Mouse (Mus musculus) forebrain, embryonic 11.5 days (tissue): ENCODE data around the gene Actc1. TPM values are rescaled to one million over a fixed set of nuclear protein-coding genes. Genes with fewer than 3 reads are reported as not detected.

Experiments
- ATAC-seq: fragments of 200-750 bp; cut with Nextera tagmentation; replicated peaks from 2 replicates; pipeline ENCODE4 v1.8.0; 2017; ENCODE audit warnings: moderate TSS enrichment; ENCODE audit not compliant: low FRiP score
- DNase-seq: peaks from one replicate; pipeline ENCODE4 v3.0.0-alpha.2; 2017; ENCODE audit warnings: low spot score
- H3K27ac ChIP-seq: fragments of 300-500 bp; sonication (generic); 2 replicates; pipeline ENCODE4 v1.5.1; 2014; ENCODE audit warnings: low read depth, low read length
- H3K27me3 ChIP-seq: fragments of 300-500 bp; sonication (generic); 2 replicates; pipeline ENCODE4 v1.6.1; 2014; ENCODE audit warnings: mild to moderate bottlenecking, low read length, mixed read lengths; ENCODE audit not compliant: control insufficient read depth, insufficient read depth
- H3K36me3 ChIP-seq: fragments of 300-500 bp; sonication (generic); 2 replicates; pipeline ENCODE4 v1.6.1; 2014; ENCODE audit warnings: mild to moderate bottlenecking, low read length, moderate library complexity, mixed read lengths; ENCODE audit not compliant: control insufficient read depth, insufficient read depth
- H3K4me1 ChIP-seq: fragments of 300-500 bp; sonication (generic); replicated peaks from 2 replicates; pipeline ENCODE4 v1.6.1; 2014; ENCODE audit warnings: low read length, mixed read lengths; ENCODE audit not compliant: control insufficient read depth, insufficient read depth
- H3K4me2 ChIP-seq: fragments of 300-500 bp; sonication (generic); 2 replicates; pipeline ENCODE4 v1.6.1; 2014; ENCODE audit warnings: low read depth, mild to moderate bottlenecking, low read length, moderate library complexity, mixed read lengths; ENCODE audit not compliant: severe bottlenecking
- H3K4me3 ChIP-seq: fragments of 300-500 bp; sonication (generic); 2 replicates; pipeline ENCODE4 v1.5.1; 2014; ENCODE audit warnings: low read depth, low read length
- H3K9ac ChIP-seq: fragments of 300-500 bp; sonication (generic); 2 replicates; pipeline ENCODE4 v1.6.1; 2014; ENCODE audit warnings: low read length
- H3K9me3 ChIP-seq: fragments of 300-500 bp; sonication (generic); 2 replicates; pipeline ENCODE4 v1.6.1; 2016; ENCODE audit warnings: low read length, mixed read lengths; ENCODE audit not compliant: control insufficient read depth
- WGBS: fragments of 180-500 bp; shearing (Covaris S2); extraction: QIAGEN DNeasy Blood & Tissue Kit; methylation state at CpG from one replicate; pipeline ENCODE4 v1.1.7; 2014; 5-methylcytosine and 5-hydroxymethylcytosine counted together
- polyA plus RNA-seq: library from polyadenylated mRNA; unstranded; fragments of >200 nt; fragmentation: Nextera tagmentation; extraction: Ambion mirVana; gene quantifications from 2 replicates; pipeline ENCODE4 v1.2.1, GENCODE M21; 2014

Gene Actc1
- 0.71 and 0.84 TPM in 2 replicates for polyA plus RNA-seq

DNA sequence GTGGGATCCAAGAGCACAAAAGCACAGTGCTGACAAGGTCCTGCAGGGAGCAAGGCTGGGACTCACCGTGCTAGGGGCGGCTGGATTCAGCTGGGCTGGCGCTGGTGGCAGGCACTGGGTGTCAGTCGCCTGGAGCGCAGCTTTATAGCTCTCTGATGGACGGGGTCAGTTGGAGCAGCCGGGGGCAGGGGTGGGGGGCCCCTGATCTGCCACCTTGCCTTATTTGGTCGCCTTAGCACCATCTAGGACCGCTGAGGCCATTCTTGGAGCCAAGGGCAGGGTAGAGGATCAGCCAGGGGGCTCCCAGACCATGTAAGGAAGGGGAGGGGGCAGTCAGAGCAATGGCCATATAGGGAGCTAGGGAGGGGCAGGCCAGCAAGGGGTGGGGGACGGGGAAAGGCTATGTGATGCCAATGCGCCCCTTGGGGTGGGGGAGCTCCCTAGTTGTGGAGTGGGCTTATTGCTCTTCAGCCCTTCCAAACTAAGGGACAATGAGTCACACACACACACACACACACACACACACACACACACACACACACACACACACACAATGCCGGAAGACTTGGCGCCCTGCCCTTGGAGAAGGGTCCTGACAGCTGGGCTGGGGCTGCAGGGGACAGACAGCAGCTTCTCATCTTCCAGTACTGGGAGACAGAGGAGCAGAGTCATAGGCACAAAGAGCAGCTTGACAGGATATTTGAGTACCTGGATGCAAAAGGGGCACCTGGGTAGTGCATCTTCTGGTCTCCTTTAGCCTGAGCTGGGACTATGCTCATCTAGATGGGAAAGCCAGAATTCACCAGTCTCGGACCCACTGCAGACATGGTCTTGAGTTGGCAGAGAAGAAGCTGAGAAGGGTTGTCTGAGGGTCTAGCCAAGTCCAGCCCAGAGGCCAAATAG, at the start of gene Actc1:
TSS of gene Actc1 (minus strand) at position 853 of the 903 bp plus-strand sequence.
- H3K9me3 ChIP-seq = no peaks in the 10 kb centered on the region
- no peaks in the 10 kb centered on the region for H3K36me3 ChIP-seq
- no peak within 1 kb of the TSS for H3K4me3 ChIP-seq
- ATAC-seq = 0 out of 2 replicates have a peak, but pooled peaks have one; percentile 46
- no peaks in the 10 kb centered on the region for H3K4me1 ChIP-seq
- 62% methylated on average over 14 of the region's 14 CpGs for WGBS
- H3K27me3 ChIP-seq = no peaks in the 10 kb centered on the region
- H3K27ac ChIP-seq = no peak within 1 kb of the TSS
- DNase-seq = no peak
- H3K4me2 ChIP-seq = no peak within 1 kb of the TSS
- no peak within 1 kb of the TSS for H3K9ac ChIP-seq

DNA sequence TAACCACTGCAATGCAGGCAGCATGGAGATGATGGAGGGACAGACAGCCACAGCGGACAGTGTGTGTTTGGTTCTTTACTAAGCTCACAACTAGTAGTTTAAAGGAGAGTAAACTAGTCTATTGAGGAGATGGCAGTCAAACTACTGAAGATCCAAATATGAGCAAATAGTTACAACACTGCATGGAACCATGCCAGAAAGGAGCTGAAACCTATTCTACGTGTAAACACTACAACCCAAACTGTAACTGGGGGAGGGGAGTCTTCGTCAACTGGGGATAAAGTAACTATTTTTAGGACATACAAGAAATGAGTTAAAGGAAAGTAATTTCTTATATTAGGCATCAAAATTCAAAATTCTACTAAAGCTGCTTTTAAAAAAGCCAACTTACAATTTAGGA, 49.1 kb upstream of the Actc1 start:
- ATAC-seq (no peak), DNase-seq (no peak)
- H3K9me3 ChIP-seq = no peaks in the 10 kb centered on the region
- no peak overlapping the region for H3K27ac ChIP-seq
- H3K36me3 ChIP-seq = peaks cover 6% of the 10 kb centered on the region; the same call in 1 of the 2 replicates
- no peaks in the 10 kb centered on the region for H3K4me1 ChIP-seq
- no peak overlapping the region for H3K9ac ChIP-seq
- H3K27me3 ChIP-seq = no peaks in the 10 kb centered on the region
- 93% methylated on average over 3 of the region's 3 CpGs for WGBS
- H3K4me3 ChIP-seq = no peak overlapping the region
- H3K4me2 ChIP-seq = no peak overlapping the region

GRCm38 (mm10) chr2:114100834-114101233, 47.5 kb upstream of the Actc1 start:
- Histone ChIP-seq H3K27me3 (no peaks in the 10 kb centered on the region), H3K27ac (no peak overlapping the region), H3K4me1 (no peaks in the 10 kb centered on the region), H3K36me3 (peaks cover 6% of the 10 kb centered on the region; the same call in 1 of the 2 replicates), H3K4me3 (no peak overlapping the region), H3K4me2 (no peak overlapping the region), H3K9me3 (no peaks in the 10 kb centered on the region), H3K9ac (no peak overlapping the region)
- ATAC-seq (no peak), DNase-seq (no peak)
- WGBS = 92% methylated on average over 9 of the region's 9 CpGs

- H3K36me3 ChIP-seq = no peaks in the 10 kb centered on the region; the same call in 1 of the 2 replicates
- H3K9ac ChIP-seq = no peak overlapping the region
- no peak overlapping the region for H3K4me2 ChIP-seq
- H3K4me1 ChIP-seq = no peaks in the 10 kb centered on the region
- H3K27me3 ChIP-seq = no peaks in the 10 kb centered on the region
- H3K4me3 ChIP-seq = no peak overlapping the region
- H3K9me3 ChIP-seq = no peaks in the 10 kb centered on the region
- DNase-seq (no peak), ATAC-seq (no peak)
- WGBS = 81% methylated on average over 3 of the region's 3 CpGs
- no peak overlapping the region for H3K27ac ChIP-seq
Observed at GRCm38 (mm10) chr2:114099816-114100215, 46.5 kb upstream of the Actc1 start.

GRCm38 (mm10) chr2:114099109-114099508, 45.8 kb upstream of the Actc1 start:
- Histone ChIP-seq H3K4me1 (no peaks in the 10 kb centered on the region), H3K9ac (no peak overlapping the region), H3K27me3 (no peaks in the 10 kb centered on the region), H3K4me3 (no peak overlapping the region), H3K9me3 (no peaks in the 10 kb centered on the region), H3K36me3 (no peaks in the 10 kb centered on the region; the same call in 1 of the 2 replicates), H3K4me2 (no peak overlapping the region), H3K27ac (no peak overlapping the region)
- ATAC-seq (no peak), DNase-seq (no peak)
- 95% methylated on average over 5 of the region's 5 CpGs for WGBS

DNA sequence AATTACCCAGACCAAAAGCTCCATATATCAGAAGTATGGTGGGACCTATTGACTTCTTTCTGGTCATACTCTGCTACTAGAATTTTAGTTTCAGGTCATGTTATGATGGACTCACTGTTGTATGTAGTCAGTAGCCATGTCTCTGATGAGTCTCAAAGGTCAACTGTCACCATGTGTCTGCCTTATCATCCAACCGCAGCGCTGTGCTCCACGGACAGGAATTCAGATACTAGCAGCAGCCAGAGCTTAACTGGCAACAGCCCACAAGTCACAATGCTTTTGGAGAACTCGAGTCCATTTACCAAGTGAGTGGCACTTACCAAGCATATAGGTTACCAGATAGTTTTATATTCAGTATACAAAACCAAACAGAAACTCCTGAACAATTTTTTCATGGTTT, 44.3 kb upstream of the Actc1 start:
- Histone ChIP-seq H3K27me3 (no peaks in the 10 kb centered on the region), H3K4me1 (no peaks in the 10 kb centered on the region), H3K36me3 (no peaks in the 10 kb centered on the region; the same call in 1 of the 2 replicates), H3K27ac (no peak overlapping the region), H3K9me3 (no peaks in the 10 kb centered on the region), H3K4me2 (no peak overlapping the region), H3K9ac (no peak overlapping the region), H3K4me3 (no peak overlapping the region)
- no peak for ATAC-seq
- no peak for DNase-seq
- 93% methylated on average over 4 of the region's 4 CpGs for WGBS

GRCm38 (mm10) chr2:114096570-114096969, 43.2 kb upstream of the Actc1 start:
- 94% methylated on average over 1 of the region's 1 CpGs for WGBS
- DNase-seq = no peak

GRCm38 (mm10) chr2:114095348-114095747, 42.0 kb upstream of the Actc1 start:
- DNase-seq (no peak), ATAC-seq (no peak)
- H3K27me3 ChIP-seq = no peaks in the 10 kb centered on the region
- no peaks in the 10 kb centered on the region for H3K4me1 ChIP-seq
- H3K9me3 ChIP-seq = no peaks in the 10 kb centered on the region
- H3K9ac ChIP-seq = no peak overlapping the region
- WGBS = 89% methylated on average over 5 of the region's 5 CpGs
- H3K36me3 ChIP-seq = no peaks in the 10 kb centered on the region; the same call in 1 of the 2 replicates
- H3K27ac ChIP-seq = no peak overlapping the region
- H3K4me3 ChIP-seq = no peak overlapping the region
- no peak overlapping the region for H3K4me2 ChIP-seq

More at GRCm38 (mm10) chr2:114096570-114096969, 43.2 kb upstream of the Actc1 start:
- no peaks in the 10 kb centered on the region for H3K4me1 ChIP-seq
- no peak overlapping the region for H3K9ac ChIP-seq
- H3K27ac ChIP-seq = no peak overlapping the region
- H3K9me3 ChIP-seq = no peaks in the 10 kb centered on the region
- no peak overlapping the region for H3K4me3 ChIP-seq
- H3K27me3 ChIP-seq = no peaks in the 10 kb centered on the region
- no peak overlapping the region for H3K4me2 ChIP-seq
- ATAC-seq = no peak
- H3K36me3 ChIP-seq = no peaks in the 10 kb centered on the region; the same call in 1 of the 2 replicates
